Mouse (Mus musculus): ENCODE data around the gene Adora2a.

- TF ChIP-seq CTCF (IDR thresholded peaks at IDR 0.05) = no peak
- TF ChIP-seq EP300 (IDR thresholded peaks at IDR 0.05; ENCODE audit: insufficient read depth, low read depth, low read length) = no peak
Measured at GRCm38 (mm10) chr10:75315756-75316155, 921 bp upstream of the Adora2a start.

Data from heart, adult 2 months (tissue).